Mouse (Mus musculus): ENCODE results near the gene Slc45a1. TPM values are rescaled to one million over a fixed set of nuclear protein-coding genes. Genes with fewer than 3 reads are reported as not detected.
A peak's percentile ranks its signal among the peaks of the same experiment; 100 is the strongest.

The Slc45a1 gene
- 0.84 and 1.6 TPM in 2 replicates for polyA plus RNA-seq (2012; rRNA removed)

DNA sequence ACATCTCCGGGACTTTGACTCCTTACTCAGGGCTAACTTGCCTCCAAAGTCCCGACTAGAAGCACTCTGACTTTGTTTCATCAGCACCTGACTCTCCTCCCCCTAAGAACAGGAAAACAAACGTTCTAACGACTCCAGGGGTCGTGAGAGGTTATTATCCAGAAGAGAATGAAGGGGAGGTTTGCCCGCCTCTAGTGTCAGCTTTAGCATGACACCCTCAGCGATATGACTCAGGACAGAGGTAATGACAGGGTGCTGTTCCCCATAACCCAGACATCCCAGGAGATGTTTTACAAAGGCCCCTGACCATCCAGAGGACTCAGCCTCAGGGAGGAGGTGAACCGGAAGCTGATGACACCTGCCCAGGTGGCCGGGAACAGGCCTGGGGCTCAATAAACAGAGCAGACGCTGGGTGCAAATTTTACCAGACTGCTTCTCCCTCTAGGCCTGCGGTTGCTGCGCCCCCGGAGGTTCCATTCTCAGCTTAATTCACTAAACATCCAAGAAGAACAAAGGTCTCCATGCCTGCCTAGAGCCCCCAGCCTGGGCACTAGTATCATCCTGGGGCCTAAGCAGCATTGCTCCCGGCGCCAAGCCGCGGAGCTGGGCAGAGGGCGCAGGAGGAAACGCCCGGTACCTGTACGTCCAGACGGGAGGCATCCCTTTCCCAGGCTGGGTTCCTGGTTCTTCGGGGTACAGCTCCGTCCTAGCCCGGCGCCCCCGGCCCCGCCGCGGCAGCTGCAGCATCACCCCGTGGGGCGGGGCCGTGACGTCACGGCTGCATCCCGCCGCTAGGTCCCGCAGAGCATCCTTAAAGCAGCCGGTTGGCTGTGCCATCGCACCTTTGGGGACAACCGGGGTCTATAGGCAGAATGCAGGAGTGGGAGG lies at the start of gene Slc45a1:
TSS of gene Slc45a1 (minus strand) at position 785 of the 888 bp plus-strand sequence.
- no peak for DNase-seq (ENCODE audit: low read depth)

DNA sequence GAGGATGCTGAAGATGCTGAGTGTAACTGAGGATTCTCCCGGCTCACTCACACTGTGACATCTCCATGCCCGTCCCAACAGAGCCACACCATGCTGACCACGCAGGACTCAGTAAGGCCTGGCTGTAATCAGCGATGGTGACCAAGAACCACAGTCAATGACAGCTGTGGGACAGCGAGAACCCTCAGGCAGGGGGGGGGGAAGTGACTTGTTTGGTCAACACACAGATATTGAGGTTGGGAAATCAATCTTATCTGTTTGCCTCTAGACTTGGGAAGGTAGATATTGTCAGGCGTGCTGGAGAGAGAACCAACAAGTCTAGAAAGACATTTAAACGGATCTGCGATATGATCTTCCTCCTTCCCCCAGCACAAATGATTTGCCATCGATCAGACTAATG lies 48.9 kb upstream of the Slc45a1 start:
- no peak for DNase-seq (ENCODE audit: low read depth)

DNA sequence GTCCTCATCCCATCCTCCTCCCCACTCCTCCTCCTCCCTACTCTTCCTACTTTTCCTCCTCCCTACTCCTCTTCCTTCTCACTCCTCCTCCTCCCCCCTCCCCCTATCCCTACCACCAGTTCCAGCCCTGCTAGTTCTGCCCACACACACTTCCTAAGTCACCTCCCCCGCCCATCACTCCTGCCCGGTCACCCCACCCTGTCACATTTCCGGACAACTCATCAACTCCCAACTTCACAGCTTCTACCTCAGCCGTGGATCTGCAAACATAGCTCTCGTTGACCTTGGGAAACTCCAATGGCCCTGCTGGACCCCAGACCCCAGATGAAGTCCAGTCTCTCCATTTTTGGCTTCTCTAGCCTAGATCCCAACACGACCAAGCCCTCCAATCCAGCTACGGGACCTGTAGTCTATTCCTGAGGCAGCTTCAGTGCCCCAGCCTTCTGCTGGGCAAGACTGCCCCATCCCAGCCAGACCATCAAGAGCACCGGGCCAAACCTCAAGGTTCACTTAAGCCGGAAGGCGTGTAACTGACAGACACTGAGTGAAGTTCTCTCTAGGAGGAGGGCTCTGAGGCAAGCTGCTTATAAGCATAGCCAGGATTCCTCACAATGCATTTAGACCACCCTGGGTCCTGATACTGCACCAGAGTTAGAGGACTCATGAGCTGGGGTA lies 42.6 kb upstream of the Slc45a1 start:
- DNase-seq (ENCODE audit: low read depth) = no peak

DNA sequence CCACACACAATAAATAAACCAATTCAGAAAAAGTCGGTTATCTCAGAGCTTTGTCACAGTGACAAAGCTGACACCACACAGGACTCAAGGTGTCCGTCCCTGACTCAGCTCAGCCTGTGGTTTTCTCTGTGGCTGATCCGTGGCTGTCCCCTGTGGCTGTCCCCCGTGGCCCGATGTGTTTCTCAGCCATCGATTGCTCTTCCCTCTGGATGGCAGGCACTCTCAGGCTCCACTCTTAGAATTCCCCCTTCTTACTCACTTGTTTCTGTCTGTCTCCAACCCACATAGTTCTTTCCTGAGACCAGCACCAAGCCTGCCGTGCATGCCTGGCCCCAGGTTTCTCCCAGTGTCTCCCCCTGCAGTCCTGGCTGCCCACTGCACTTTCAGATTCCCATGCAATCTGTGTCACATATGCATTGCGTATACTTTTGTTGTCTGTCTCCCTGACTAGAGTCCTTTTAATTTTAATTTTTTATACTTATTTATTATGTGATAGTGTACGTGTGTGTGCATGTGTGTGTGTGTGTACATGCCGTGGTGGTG lies 41.0 kb upstream of the Slc45a1 start:
- DNase-seq (ENCODE audit: low read depth) = no peak

DNA sequence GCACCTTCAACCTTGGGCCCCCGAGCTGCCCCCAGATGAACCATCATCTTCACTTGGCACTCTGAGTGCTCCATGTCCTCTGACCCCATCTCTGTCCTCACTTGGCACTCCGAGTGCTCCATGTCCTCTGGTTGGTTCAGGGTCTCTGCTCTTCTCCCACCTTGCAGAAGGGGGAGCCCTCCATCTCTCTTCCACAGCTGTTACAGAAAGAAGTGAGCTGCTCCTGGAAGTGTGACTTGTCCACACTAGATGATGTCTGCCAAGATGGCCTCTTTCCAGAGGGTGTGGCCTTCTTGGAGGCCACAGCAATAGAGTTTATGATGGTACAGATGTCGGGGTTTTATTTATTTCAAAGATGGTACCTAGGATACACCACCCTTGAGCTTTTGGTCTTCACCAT lies 38.8 kb upstream of the Slc45a1 start:
- DNase-seq (ENCODE audit: low read depth) = no peak

DNA sequence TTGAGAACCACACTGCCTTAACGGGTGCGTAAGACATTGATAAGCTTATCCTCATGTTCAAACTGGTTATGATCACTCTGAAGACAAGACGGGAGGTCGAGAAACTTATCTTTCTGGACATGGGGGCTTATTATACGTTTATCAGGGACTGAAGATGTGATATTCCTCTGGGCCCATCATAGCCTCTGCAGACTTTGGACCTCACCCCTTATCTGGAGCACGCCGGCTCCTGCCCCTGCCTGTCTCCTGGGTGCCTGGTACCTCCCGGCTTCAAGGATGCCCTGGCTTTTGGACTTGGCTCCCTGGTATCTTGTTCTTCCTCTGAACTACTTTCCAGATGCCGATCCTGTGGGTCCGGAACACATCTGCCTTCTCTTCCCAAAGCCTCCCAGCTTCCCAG lies 37.6 kb upstream of the Slc45a1 start:
- no peak for DNase-seq (ENCODE audit: low read depth)

DNA sequence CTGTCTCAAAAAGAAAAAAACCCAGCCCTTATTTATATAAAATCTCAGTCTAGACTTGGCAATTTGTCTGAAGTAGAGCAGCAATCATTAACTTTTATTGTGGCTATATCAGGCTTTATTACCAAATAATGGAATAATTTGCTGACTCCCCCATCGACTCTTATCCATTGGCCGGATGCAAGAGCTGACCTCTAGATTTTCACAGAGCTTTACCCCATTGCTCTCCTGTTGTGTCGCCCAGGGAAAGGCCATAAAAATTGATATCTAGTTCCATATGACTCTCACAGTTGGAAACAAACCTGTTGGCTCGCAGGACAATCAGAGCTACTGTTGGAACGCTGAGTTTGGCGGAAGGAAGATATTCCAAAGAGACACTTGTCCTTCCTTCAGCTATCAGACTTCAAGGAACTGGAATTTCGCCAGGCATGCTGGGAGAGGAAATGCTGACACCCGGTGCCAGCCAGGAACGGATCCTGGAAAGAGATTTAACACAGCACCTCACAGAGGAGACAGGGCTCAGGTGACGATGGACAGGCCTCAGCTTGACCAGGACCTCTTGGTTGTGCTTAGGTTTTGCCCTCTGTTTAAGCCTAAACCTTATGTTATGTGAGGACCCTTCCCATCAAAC lies 35.3 kb upstream of the Slc45a1 start:
- DNase-seq (ENCODE audit: low read depth) = no peak

DNA sequence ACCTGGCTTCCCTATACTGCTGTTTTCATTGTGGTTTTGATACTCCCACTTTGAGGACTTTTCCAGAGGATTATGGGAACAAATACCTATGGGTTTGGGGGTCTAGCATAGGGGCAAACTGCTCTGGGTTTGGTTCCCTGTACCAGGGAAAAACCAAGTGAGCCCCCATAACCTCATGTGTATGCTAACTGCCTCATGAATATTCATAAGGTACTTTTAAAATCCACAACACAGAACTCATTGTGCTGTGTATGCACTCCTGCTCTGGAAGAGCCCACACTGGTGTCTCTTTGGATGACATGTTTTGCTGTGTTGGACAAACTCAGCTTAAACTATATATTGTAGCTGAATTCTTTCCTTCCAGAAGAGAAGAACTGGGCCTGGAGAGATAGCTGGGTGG lies 34.6 kb upstream of the Slc45a1 start:
- DNase-seq (ENCODE audit: low read depth) = no peak

DNA sequence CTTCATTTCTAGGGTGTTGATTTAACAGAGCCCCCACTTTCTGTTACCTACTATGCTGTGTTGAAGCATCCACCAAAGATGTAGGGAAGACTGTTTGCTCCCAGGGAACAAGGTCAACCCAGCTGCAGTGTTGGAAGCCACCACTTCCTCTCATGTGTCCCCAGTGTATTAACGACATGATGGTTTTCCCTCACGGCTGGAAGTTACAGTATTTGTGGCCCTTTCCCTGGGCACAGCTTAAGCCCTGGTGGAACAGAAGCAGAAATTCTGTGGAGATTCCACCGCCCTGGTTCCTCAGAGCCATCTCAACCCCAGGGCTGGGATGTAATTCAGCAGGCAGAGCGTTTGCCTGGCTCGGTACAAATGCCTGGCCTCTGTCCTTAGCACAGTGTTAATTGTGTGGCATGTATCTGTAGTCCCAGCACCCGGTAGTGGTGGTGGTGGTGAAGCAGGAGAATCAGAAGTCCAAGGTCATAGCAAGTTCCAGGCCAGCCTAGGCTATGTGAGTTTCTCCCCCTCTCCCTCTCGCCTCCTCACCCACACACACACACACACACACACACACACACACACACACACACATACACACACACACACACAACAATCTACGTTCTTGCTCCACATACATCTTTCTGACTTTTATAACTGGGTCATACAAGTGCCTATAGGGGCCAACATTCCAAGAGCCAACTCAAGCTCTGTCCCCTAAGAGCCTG lies 34.0 kb upstream of the Slc45a1 start:
- no peak for DNase-seq (ENCODE audit: low read depth)

DNA sequence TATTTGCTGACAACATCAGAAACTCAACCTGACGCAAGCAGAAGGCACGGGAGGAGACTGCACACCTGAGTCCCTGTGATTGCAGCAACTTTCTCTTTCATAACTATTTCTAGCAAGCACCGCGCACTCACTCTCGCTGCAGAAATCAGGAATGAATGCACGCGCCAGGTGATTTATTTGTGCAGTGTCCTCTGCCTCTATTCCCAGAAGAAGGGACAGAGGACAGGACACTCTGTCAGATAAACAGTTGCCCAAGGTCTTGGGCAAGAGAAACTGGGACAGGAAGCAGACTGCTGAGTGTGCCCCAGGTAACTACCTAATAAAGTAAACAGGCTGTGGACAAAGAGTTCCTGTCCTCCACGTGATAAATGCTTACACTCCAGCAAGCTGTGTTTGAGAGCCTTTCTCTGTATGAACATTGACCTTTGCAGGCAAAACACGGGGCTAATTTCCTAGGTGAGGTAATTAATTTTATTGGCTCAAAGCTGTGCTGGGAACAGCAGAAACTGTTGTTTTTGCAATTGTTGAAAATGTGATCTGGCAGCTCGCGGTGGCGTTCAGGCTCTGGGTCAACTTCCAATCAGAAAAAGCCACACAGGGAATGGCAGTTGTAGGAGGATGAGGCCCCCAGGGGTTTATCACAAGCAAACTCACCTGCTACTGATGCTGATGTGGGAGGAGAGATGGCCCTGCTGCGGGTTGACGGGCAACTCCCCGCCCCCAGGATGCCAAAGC lies 33.2 kb upstream of the Slc45a1 start:
- peak; percentile 93 for DNase-seq (ENCODE audit: low read depth)

DNA sequence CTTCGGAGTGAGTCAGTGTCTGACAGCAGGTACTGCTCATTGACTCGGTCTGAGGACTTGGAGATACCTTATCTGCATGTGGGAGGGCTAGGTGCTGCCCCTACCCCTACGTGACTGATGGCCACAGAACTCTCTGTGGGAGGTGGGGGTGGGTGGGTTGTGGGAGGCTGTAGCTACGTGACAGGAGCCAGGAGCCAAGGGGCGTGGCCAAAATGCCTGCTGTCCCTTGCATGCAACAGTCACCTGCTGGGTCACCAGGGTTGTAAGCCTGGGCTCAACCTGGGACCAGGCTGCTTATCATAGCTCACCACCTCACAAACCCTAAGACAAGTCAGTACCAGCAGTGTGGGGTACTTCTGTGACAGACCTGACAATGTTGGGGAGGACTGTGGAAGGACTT lies 28.4 kb upstream of the Slc45a1 start:
- no peak for DNase-seq (ENCODE audit: low read depth)

DNA sequence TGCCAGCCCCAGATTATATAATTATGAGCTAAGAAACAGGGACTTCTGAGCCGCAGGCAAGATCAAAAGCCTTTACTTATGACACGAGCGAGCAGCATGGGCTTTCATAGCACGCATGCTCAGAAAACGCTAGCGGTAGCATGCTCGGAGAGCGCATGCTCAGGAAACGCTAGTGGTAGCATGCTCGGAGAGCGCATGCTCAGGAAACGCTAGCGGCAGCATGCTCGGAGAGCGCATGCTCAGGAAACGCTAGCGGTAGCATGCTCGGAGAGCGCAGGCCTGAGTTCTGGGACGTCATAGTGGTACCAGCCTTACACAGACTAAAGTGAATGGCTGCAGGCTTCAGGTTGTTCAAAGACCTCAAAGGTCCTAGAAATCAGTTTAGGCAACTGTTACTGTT lies 26.8 kb upstream of the Slc45a1 start:
- no peak for DNase-seq (ENCODE audit: low read depth)

DNA sequence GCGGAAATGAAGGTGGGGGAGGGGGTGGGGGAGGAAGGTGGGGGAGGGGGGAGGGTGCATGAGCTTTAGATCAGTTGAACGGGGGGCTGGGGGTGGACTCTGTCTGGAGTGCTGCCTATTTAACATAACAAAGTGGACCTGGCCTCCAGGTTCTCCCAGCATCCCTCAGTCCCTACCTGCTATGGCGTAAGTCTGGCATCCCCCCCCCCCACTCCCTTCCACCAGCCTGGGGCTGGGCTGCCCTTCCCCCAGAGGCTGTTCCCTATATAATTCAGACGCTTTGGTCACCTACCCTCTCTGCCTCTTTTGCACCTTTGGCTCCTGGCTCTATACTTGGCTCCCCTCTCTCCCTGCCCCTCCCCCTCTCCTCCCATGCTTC lies 25.9 kb upstream of the Slc45a1 start:
- no peak for DNase-seq (ENCODE audit: low read depth)

DNA sequence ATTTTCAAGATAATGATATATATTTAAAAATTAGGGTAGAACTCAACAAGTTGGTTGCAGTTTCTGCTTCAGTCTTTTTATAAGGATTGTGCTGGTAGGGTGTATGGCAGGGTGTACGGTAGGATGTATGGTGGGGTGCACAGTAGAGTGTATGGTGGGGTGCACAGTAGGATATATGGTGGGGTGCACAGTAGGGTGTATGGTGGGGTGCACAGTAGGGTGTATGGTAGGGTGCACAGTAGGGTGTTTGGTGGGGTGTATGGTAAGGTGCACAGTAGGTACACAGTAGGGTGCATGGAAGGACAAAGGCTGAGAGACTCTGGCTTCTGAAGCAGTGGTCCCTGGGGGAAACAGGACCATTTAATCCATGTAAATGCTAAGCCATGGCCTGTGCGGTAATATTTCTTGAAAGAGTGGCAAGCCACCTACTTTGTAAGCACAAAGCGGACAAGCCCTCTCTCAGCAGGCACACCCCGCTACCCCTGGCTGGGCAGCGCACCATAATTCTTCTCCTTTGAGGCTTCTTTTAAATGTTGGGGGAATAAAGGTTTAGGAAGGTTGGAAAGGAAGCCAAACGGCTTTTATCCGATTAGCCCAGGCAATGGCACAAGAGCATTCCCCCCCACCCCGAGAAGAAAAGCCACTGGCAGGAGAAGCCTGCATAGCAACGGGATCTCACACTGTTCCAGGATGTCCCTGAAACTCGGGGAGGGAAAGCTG lies 25.3 kb upstream of the Slc45a1 start:
- DNase-seq (ENCODE audit: low read depth) = no peak

DNA sequence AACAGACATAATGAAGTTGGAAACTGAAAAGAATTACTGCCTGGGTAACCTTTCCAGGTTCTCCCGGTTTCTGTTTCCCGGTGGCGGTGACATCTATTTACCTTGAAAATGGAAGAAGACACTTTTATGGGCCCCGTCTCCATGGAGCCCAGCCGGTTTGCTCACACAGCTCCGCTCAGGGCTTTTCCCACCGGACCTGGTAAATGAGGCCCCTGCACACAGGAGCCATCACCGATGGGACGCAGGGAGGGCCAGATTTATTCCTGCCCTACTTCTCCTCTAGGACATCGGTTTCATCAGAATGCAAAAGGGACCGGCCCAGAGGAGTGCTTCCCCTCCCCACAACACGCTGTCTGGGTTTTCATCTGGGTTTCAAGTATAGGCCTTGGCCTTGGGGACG lies 24.1 kb upstream of the Slc45a1 start:
- DNase-seq (ENCODE audit: low read depth) = no peak

DNA sequence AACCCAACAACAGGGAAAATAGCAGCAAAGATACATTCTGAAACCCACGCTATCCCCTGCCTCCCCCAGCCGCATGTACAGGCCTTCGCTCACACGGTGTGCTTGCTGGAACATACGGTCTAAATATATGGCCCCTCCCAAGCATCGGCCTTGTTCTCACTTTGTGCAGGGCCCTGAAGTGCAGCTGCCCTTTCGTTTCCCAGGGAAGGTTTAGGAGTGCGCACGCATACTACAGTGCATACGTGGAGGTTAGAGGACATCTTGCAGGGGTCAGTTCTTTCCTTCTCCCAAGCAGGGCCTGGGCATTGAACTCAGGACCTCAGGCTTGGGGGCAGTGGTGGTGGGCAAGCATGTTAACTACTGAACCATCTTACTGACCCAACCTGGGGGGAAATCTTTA lies 23.3 kb upstream of the Slc45a1 start:
- DNase-seq (ENCODE audit: low read depth) = no peak

DNA sequence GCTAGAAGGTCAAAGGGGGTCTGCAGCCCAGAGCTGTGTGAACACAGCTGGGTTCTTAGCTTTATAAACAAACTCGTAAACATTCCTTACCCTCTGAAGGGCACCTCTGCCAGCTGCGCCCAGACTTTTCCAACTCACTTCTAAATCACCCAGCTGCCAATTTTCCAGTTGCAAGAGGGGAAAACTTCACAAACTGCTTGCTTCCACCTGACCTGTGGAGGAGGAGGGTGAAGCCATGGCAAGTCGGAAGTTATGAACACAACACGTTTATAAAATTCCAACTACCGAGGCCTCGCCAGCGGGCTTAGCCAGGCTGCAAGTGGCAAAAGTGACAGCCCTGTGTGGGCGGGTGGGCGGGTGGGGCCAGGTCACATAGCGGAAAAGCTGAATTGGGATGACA lies 13.8 kb upstream of the Slc45a1 start:
- DNase-seq (ENCODE audit: low read depth) = no peak

DNA sequence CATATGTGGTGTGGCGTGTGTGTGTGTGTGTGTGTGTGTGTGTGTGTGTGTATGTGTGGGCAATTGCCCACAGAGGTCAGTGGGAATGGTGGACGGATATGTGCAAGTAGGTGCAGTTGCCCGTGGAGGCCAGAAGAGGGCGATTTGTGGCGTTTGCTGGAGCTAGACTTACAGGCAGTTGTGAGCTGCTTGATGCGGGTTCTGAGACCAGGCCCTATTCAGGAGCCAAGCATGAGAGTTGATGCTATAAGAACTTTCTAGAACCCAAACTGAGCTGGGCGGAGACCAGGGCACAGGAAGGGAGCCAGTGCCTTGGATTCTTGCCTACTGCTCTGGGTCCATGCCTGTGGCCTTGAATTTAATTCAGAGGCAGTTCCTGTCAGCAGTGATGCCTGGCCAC lies 12.8 kb upstream of the Slc45a1 start:
- DNase-seq (ENCODE audit: low read depth) = no peak

DNA sequence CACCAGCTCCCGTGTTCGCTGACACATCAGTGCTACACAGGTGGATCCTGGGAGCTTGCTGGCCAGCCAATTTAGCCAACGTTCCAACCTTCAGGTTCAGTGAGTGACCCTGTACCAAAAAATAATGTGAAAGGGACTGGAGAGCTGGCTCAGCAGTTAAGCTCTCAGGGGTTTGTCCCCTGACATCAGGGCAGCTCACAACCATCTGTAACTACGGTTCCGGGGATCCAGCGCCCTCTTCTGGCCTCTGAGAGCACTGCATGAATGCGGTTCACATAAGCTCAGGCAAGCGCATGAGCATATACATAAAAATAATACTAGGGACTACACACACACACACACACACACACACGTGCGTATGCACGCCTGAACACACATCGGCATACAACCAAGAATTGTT lies 11.2 kb upstream of the Slc45a1 start:
- no peak for DNase-seq (ENCODE audit: low read depth)

DNA sequence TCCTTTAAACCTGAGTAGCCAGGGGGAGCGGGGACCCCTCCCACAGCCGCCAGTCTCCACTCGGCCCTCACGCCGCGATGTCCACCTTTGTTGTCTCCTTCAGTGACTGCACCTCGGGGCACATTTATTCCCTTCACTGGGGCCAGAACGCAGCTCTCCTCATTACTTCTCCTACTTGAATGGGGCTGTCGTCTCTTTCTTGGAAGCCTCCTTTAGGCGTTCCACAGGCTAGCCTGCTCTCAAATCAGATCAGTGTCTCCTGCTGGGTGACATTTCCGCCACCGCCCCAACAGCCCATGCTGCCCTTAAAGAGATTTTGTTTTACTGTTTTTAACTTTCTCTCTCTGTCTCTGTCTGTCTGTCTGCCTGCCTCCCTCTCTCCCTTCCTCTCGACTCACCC lies 9.9 kb upstream of the Slc45a1 start:
- no peak for DNase-seq (ENCODE audit: low read depth)
